Mouse (Mus musculus) lung, postnatal 36 days (tissue): ENCODE results near the gene Csf2.
"Not testable (repeated sequence)": the region's sequence is repeated elsewhere in the genome, so short reads cannot be mapped to it uniquely, and the experiment has no call there.

ENCODE experiments used
- DNase-seq: peaks from one replicate; pipeline ENCODE4 v3.0.0; 2022; ENCODE audit warnings: mixed read lengths

Gene Csf2

DNA sequence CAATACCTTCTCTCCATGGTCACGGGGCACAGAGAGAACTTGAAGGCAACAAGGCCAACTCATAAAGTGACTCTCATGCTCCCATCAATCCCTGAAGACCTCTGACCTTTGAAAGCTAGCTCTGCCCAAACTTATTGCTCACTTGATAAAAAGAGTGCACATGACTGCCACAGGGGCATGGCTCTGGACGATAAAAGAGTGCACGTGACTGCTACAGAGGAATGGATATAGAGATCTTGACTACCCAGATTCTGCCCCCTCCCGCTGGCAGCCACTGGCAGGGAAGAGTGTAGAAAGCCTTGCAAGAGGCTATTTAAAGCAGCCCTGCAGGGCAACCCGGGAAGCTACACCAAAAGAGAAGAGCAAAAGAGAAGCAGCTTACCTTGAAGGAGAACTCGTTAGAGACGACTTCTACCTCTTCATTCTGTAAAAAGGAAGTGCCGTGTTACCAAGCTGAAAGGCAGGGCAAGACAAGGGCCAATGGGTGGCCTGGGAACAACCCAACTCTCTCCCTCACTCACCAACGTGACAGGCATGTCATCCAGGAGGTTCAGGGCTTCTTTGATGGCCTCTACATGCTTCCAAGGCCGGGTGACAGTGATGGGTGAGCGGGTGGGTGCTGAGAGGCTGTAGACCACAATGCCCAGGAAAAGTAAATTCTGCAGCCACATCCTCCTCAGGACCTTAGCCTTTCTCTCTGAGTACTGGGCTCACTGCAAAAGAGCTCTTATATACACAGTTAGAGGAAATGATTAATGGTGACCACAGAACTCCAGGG lies at the start of gene Csf2:
TSS of gene Csf2 (minus strand) at position 728 of the 778 bp plus-strand sequence.
- DNase-seq, result peak; percentile 44

DNA sequence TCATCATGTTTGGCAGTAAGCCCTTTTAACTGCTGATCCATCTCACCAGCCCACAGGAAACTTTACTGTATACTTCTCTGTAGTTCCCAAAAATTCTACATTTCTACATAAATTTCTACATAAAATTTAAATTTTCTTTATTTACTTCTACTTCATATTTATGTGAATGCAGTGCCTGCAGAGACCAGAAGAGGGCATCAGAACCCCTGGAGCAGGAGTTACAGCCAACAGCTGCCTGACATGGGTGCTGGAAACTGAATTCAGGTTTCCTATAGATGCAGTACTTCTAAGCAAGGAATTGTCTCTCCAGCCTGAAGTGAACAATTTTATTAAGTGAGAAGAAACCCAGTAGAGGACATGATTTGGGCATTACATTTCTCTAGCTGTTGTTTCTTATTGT lies 49.3 kb upstream of the Csf2 start:
- no peak for DNase-seq

- DNase-seq, result not testable (repeated sequence)
Measured at GRCm38 (mm10) chr11:54297471-54297870, 48.0 kb upstream of the Csf2 start.

- no peak for DNase-seq
Measured at GRCm38 (mm10) chr11:54296734-54297133, 47.3 kb upstream of the Csf2 start.

DNA sequence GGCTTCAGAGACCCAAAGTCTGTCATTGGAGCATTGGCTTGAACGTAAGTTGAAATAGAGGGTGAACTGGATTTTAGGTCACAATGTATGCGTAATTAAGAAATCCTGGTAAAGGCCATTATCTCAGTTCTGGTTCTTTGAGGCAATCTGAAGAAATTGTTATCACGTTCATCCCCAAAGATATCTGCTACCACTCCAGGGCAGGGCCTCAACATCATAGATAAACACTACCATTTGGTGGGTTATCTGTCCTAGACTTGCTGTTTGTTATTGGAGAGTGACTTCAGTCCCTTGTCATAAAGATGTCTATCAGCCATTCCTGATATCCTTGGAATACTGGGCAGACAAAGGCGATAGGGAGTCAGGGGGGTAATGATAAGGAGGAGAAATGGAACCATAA lies 46.5 kb upstream of the Csf2 start:
- DNase-seq, result no peak

DNA sequence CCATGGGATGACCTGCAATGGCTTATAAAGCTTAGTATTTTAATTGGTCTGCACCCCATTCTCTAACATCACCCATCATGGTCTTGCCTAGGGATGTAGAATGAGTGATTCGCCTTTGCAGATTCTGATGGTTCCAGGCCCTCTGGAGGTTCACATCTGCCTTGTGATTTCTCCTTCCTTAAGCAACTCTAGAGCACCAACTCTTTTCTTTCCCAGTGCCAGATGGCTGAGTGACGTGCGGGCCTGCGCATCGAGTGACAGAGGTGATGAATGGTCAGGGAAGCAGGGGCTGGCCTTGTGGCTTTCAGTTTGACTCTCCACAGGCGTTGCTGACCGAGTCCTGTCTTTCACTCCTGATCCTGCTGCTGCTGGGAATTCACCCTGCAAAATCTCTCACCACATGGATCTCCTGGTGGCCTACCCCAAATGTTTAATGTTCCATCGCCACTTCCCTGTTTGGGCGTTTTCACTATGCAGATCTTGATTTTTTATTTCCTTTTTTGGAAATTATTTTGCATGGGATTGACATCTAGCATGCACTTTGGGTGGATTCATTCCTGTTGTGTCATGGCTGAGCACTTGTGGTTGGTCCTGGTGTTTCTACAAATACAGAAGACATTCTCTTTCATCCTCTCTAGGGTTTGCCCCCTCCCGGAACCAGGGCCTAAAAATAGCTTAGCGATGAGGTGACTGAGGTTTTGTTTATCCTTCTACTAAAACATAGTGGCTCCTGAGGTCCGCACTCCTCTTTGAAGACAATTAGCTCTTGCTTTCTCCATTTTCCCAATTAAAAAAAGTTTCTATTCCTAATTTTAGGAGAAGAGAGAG lies 44.7 kb upstream of the Csf2 start:
- DNase-seq, result no peak

- no peak for DNase-seq
Measured at GRCm38 (mm10) chr11:54292163-54292562, 42.7 kb upstream of the Csf2 start.

GRCm38 (mm10) chr11:54287821-54288453 lies 38.5 kb upstream of the Csf2 start:
- DNase-seq, result no peak

GRCm38 (mm10) chr11:54271437-54271949 lies 22.0 kb upstream of the Csf2 start:
- DNase-seq, result no peak

DNA sequence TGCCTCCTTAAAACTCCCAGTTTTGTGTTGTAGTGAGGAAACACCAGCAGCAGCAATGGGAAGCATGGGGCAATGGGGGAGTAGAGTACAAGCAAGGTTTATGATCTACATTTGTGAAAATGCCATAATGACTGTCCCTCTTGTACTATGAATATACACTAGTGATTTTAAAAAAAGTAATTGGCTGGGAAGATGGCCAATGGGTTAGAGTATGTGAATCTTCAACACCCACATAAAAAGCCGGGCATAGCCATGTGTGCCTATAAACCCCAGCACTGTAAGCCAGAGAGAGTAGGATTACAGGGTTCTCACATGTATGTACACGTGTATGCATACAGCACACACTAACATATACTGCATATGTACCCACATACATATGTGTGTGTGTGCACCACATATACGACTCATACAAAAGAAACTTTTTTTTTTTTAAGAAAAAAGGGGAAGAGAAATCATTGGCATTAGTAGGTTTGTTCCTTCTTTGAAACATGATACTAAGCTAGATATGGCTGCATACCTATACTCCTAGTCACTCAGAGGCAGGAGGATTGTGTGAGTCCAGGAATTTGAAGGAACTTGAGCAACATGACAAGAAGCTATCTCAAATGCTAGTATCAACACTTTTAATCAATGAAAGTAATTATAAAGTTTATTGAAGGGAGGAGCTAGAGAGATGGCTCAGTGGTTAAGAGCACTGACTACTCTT lies 19.9 kb upstream of the Csf2 start:
- DNase-seq, result no peak

GRCm38 (mm10) chr11:54267177-54267576 lies 17.7 kb upstream of the Csf2 start, which contains the start of gene Il3:
Gene Il3 (minus strand): TSS chr11:54267277.
- no peak for DNase-seq

- DNase-seq, result peak; percentile 80
Measured at GRCm38 (mm10) chr11:54264542-54264941, 15.1 kb upstream of the Csf2 start.

DNA sequence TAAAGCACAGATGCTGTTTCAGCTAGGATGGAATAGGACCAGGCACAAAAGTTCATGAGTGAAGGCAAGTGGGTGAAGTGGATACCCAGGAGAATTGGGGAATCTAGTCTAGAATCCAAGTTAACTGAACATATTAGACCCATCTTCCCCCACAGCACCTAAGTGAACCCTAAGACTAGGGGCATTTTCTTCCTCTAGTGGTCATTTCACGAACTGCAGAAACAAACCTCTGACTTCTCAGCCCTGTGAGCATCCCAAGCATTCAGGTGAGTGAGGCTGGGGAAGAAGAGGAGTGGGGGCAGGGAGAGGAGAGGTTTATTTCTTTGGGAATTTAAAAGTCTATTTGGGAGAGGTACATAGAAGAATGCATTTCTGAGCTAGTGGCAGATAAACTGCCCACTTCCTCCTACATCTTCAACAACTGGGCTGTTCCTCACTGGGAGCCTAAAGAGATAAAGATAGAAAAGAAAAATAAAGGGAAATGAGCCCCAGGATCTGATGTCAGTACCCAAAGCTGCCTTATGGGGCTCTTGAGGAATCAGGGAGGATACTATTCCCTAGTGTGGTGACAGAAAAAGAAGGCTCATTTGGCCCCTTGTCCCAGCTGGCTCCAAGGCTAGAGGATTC lies 14.1 kb upstream of the Csf2 start:
- DNase-seq, result no peak

- peak; percentile 92 for DNase-seq
Measured at GRCm38 (mm10) chr11:54256624-54257376, 7.3 kb upstream of the Csf2 start.

- peak; percentile 47 for DNase-seq
Measured at GRCm38 (mm10) chr11:54254114-54254513, 4.6 kb upstream of the Csf2 start.

DNA sequence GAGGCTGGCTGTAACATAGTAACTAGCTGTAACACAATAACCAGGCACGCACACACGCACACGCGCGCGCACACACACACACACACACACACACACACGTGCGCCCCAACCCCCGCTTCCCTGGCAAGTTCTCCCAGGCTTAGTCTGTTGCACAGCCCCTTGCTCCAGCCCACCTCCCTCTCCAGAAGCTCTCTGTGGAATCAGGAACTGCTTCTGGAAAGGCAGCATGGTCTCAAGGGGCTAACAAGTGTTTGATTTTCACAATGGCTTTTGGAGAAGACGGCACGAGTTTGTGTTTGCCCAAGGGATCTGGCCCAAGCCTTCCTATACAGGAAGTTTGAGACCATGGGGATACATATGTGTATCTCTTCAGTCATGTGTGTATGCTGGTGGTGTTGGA lies 1.1 kb upstream of the Csf2 start:
- peak; percentile 81 for DNase-seq

GRCm38 (mm10) chr11:54249748-54250147 lies 281 bp upstream of the Csf2 start:
- peak; percentile 72 for DNase-seq

DNA sequence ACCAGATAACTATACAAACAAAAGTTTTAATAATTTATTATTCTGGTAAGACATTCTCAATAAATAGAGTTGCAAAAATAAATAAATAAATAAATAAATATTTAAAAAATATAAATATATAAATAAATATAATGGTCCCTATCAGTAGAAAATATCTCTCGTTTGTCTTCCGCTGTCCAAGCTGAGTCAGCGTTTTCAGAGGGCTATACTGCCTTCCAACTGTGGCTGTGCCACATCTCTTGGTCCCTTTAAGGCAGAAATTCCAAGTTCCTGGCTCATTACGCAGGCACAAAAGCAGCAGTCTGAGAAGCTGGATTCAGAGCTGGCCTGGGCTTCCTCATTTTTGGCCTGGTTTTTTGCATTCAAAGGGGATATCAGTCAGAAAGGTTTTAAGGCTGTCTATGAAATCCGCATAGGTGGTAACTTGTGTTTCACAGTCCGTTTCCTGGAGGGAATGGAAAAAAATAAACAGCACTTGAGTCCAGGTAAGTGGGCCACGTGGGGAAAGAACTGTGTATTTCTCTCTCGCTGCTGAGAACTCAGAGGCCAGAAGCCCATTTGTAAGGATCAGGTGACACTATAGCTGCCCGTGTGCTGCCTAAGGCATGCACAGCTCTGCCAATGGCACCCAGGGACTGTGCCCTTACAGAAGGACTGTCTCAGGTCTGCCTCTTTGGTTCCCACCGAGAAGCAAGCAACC lies 2.1 kb downstream of the Csf2 start:
- peak; percentile 76 for DNase-seq

- DNase-seq, result no peak
Measured at GRCm38 (mm10) chr11:54244465-54244864, 5.0 kb downstream of the Csf2 start.

- no peak for DNase-seq
Measured at GRCm38 (mm10) chr11:54242494-54242893, 7.0 kb downstream of the Csf2 start.

DNA sequence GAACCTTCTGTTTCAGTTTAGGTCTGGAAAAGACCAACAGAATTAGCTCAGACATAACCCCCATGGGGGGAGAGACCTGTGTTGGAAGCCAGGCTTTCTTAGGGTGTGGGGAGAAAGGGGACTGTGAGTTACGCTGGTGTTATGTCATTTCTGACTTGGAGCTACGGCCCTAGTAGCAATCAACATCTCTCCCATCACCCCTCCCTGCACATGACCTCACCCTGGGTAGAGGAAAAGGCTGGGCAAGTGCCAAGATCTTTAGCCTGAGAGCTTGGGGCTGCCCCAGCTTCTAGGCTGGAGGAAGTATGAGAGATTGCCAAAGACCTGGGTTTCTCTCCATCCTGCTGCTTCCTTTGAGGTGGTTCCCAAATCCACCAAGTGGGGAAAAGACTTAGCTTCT lies 12.5 kb downstream of the Csf2 start:
- DNase-seq, result peak; percentile 84
